Mouse (Mus musculus): Measurements from ENCODE around the gene Ovol1. TPM values are rescaled to one million over a fixed set of nuclear protein-coding genes. Genes with fewer than 3 reads are reported as not detected.
A peak's percentile ranks its signal among the peaks of the same experiment; 100 is the strongest.

The Ovol1 gene
- polyA plus RNA-seq, 1 experiment from 2014 or later = 0.35 TPM

- H3K27ac ChIP-seq (ENCODE audit: low read depth, low read length) = no peak overlapping the region
- H3K36me3 ChIP-seq (ENCODE audit: control insufficient read depth, insufficient read depth, low read length) = no peaks in the 10 kb centered on the region
- ATAC-seq (replicated peaks; ENCODE audit: low FRiP score) (no peak), DNase-seq (ENCODE audit: low spot score) (no peak)
- H3K27me3 ChIP-seq (ENCODE audit: control insufficient read depth, insufficient read depth, low read length) = no peaks in the 10 kb centered on the region
- H3K4me2 ChIP-seq (ENCODE audit: low read depth, low read length, severe bottlenecking) = no peak overlapping the region
- WGBS = 84% methylated on average over 3 of the region's 3 CpGs
- H3K9ac ChIP-seq (ENCODE audit: low read length) = no peak overlapping the region
- no peaks in the 10 kb centered on the region for H3K9me3 ChIP-seq (ENCODE audit: control insufficient read depth, low read length)
- H3K4me1 ChIP-seq (replicated peaks; ENCODE audit: control insufficient read depth, insufficient read depth, low read length) = no peaks in the 10 kb centered on the region
- H3K4me3 ChIP-seq (ENCODE audit: low read depth, low read length) = no peak overlapping the region
Observed at GRCm38 (mm10) chr19:5518721-5519120, 41.7 kb downstream of the Ovol1 start.

- WGBS = 80% methylated on average over 8 of the region's 8 CpGs
- Histone ChIP-seq H3K9ac (ENCODE audit: low read length) (no peak overlapping the region), H3K27ac (ENCODE audit: low read depth, low read length) (no peak overlapping the region), H3K36me3 (ENCODE audit: control insufficient read depth, insufficient read depth, low read length) (no peaks in the 10 kb centered on the region), H3K27me3 (ENCODE audit: control insufficient read depth, insufficient read depth, low read length) (no peaks in the 10 kb centered on the region), H3K4me3 (ENCODE audit: low read depth, low read length) (no peak overlapping the region), H3K4me2 (ENCODE audit: low read depth, low read length, severe bottlenecking) (no peak overlapping the region), H3K4me1 (replicated peaks; ENCODE audit: control insufficient read depth, insufficient read depth, low read length) (no peaks in the 10 kb centered on the region), H3K9me3 (ENCODE audit: control insufficient read depth, low read length) (no peaks in the 10 kb centered on the region)
- DNase-seq (ENCODE audit: low spot score) (no peak), ATAC-seq (replicated peaks; ENCODE audit: low FRiP score) (no peak)
Observed at GRCm38 (mm10) chr19:5516906-5517505, 43.4 kb downstream of the Ovol1 start.

GRCm38 (mm10) chr19:5515840-5516777, 44.3 kb downstream of the Ovol1 start:
- ATAC-seq (replicated peaks; ENCODE audit: low FRiP score) (no peak), DNase-seq (ENCODE audit: low spot score) (no peak)
- H3K4me1 ChIP-seq (replicated peaks; ENCODE audit: control insufficient read depth, insufficient read depth, low read length) = peaks cover under 1% of the 10 kb centered on the region; the same call in 1 of the 2 replicates
- no peaks in the 10 kb centered on the region for H3K36me3 ChIP-seq (ENCODE audit: control insufficient read depth, insufficient read depth, low read length)
- no peak overlapping the region for H3K9ac ChIP-seq (ENCODE audit: low read length)
- H3K27me3 ChIP-seq (ENCODE audit: control insufficient read depth, insufficient read depth, low read length) = no peaks in the 10 kb centered on the region
- no peak overlapping the region for H3K4me3 ChIP-seq (ENCODE audit: low read depth, low read length)
- no peak overlapping the region for H3K4me2 ChIP-seq (ENCODE audit: low read depth, low read length, severe bottlenecking)
- 81% methylated on average over 7 of the region's 7 CpGs for WGBS
- H3K27ac ChIP-seq (ENCODE audit: low read depth, low read length) = no peak overlapping the region
- H3K9me3 ChIP-seq (ENCODE audit: control insufficient read depth, low read length) = no peaks in the 10 kb centered on the region

GRCm38 (mm10) chr19:5513005-5513349, 47.5 kb downstream of the Ovol1 start:
- Histone ChIP-seq H3K27ac (ENCODE audit: low read depth, low read length) (no peak overlapping the region), H3K27me3 (ENCODE audit: control insufficient read depth, insufficient read depth, low read length) (no peaks in the 10 kb centered on the region), H3K9ac (ENCODE audit: low read length) (no peak overlapping the region), H3K4me3 (ENCODE audit: low read depth, low read length) (no peak overlapping the region), H3K36me3 (ENCODE audit: control insufficient read depth, insufficient read depth, low read length) (no peaks in the 10 kb centered on the region), H3K9me3 (ENCODE audit: control insufficient read depth, low read length) (no peaks in the 10 kb centered on the region; the same call in 1 of the 2 replicates), H3K4me1 (replicated peaks; ENCODE audit: control insufficient read depth, insufficient read depth, low read length) (peaks cover 6% of the 10 kb centered on the region), H3K4me2 (ENCODE audit: low read depth, low read length, severe bottlenecking) (no peak overlapping the region)
- 84% methylated on average over 3 of the region's 3 CpGs for WGBS
- ATAC-seq (replicated peaks; ENCODE audit: low FRiP score) = no peak
- no peak for DNase-seq (ENCODE audit: low spot score)

- Histone ChIP-seq H3K27me3 (ENCODE audit: control insufficient read depth, insufficient read depth, low read length) (no peaks in the 10 kb centered on the region), H3K36me3 (ENCODE audit: control insufficient read depth, insufficient read depth, low read length) (no peaks in the 10 kb centered on the region), H3K4me2 (ENCODE audit: low read depth, low read length, severe bottlenecking) (no peak overlapping the region), H3K4me1 (replicated peaks; ENCODE audit: control insufficient read depth, insufficient read depth, low read length) (peaks cover 6% of the 10 kb centered on the region), H3K4me3 (ENCODE audit: low read depth, low read length) (no peak overlapping the region), H3K9ac (ENCODE audit: low read length) (no peak overlapping the region), H3K27ac (ENCODE audit: low read depth, low read length) (no peak overlapping the region), H3K9me3 (ENCODE audit: control insufficient read depth, low read length) (no peaks in the 10 kb centered on the region; the same call in 1 of the 2 replicates)
- ATAC-seq (replicated peaks; ENCODE audit: low FRiP score) (no peak), DNase-seq (ENCODE audit: low spot score) (no peak)
- 88% methylated on average over 12 of the region's 12 CpGs for WGBS
Observed at GRCm38 (mm10) chr19:5512091-5513004, 48.1 kb downstream of the Ovol1 start.

- Histone ChIP-seq H3K27me3 (ENCODE audit: control insufficient read depth, insufficient read depth, low read length) (no peaks in the 10 kb centered on the region), H3K4me1 (replicated peaks; ENCODE audit: control insufficient read depth, insufficient read depth, low read length) (peaks cover 6% of the 10 kb centered on the region), H3K27ac (ENCODE audit: low read depth, low read length) (no peak overlapping the region), H3K4me3 (ENCODE audit: low read depth, low read length) (peak overlapping the region; percentile 42), H3K4me2 (ENCODE audit: low read depth, low read length, severe bottlenecking) (peak overlapping the region; percentile 71), H3K36me3 (ENCODE audit: control insufficient read depth, insufficient read depth, low read length) (no peaks in the 10 kb centered on the region), H3K9ac (ENCODE audit: low read length) (peak overlapping the region; percentile 68), H3K9me3 (ENCODE audit: control insufficient read depth, low read length) (no peaks in the 10 kb centered on the region; the same call in 1 of the 2 replicates)
- no peak for DNase-seq (ENCODE audit: low spot score)
- ATAC-seq (replicated peaks; ENCODE audit: low FRiP score) = peak; percentile 18; the same call in 1 of the 2 replicates
- WGBS = 49% methylated on average over 14 of the region's 15 CpGs
Observed at GRCm38 (mm10) chr19:5511074-5511632, 49.3 kb downstream of the Ovol1 start.

GRCm38 (mm10) chr19:5510031-5511026, 50.1 kb downstream of the Ovol1 start, which contains the start of gene Snx32:
Snx32 (minus strand) TSS chr19:5510538.
- Histone ChIP-seq H3K36me3 (ENCODE audit: control insufficient read depth, insufficient read depth, low read length) (no peaks in the 10 kb centered on the region), H3K27me3 (ENCODE audit: control insufficient read depth, insufficient read depth, low read length) (no peaks in the 10 kb centered on the region), H3K27ac (ENCODE audit: low read depth, low read length) (no peak within 1 kb of the TSS), H3K4me3 (ENCODE audit: low read depth, low read length) (peak within 1 kb of the TSS; percentile 42), H3K4me2 (ENCODE audit: low read depth, low read length, severe bottlenecking) (peak within 1 kb of the TSS; percentile 71), H3K4me1 (replicated peaks; ENCODE audit: control insufficient read depth, insufficient read depth, low read length) (peaks cover 6% of the 10 kb centered on the region), H3K9ac (ENCODE audit: low read length) (peak within 1 kb of the TSS; percentile 68), H3K9me3 (ENCODE audit: control insufficient read depth, low read length) (no peaks in the 10 kb centered on the region; the same call in 1 of the 2 replicates)
- WGBS = 3% methylated on average over 46 of the region's 47 CpGs
- ATAC-seq (replicated peaks; ENCODE audit: low FRiP score) = peak; percentile 99
- peak; percentile 96 for DNase-seq (ENCODE audit: low spot score)
